Mouse (Mus musculus) testis, adult 2 months (tissue): Measurements from ENCODE around the gene Tctex1d1. TPM values are rescaled to one million over a fixed set of nuclear protein-coding genes. Genes with fewer than 3 reads are reported as not detected.

ENCODE experiments used
- H3K27ac ChIP-seq: fragments of 200-500 bp; 2 replicates; pipeline ENCODE4 v1.5.1; 2012; ENCODE audit warnings: low read depth, low read length; ENCODE audit not compliant: control insufficient read depth, insufficient read depth
- H3K27me3 ChIP-seq: fragments of 200-500 bp; 2 replicates; pipeline ENCODE4 v1.6.1; 2012; ENCODE audit warnings: mild to moderate bottlenecking, low read length, moderate library complexity; ENCODE audit not compliant: control insufficient read depth, insufficient read depth
- H3K36me3 ChIP-seq: fragments of 200-500 bp; 2 replicates; pipeline ENCODE4 v1.6.1; 2012; ENCODE audit warnings: mild to moderate bottlenecking, low read length; ENCODE audit not compliant: control insufficient read depth, insufficient read depth
- H3K4me1 ChIP-seq: fragments of 200-500 bp; 2 replicates; pipeline ENCODE4 v1.6.1; 2012; ENCODE audit warnings: low read length; ENCODE audit not compliant: control insufficient read depth, insufficient read depth
- H3K4me3 ChIP-seq: fragments of 200-500 bp; 2 replicates; pipeline ENCODE4 v1.5.1; 2012; ENCODE audit warnings: low read depth, mild to moderate bottlenecking, low read length, moderate library complexity, mixed read lengths; ENCODE audit not compliant: control insufficient read depth
- CTCF ChIP-seq: fragments of 200-500 bp; IDR thresholded peaks from 2 replicates; pipeline ENCODE4 v1.5.1; 2012; ENCODE audit warnings: low read depth, mild to moderate bottlenecking, inconsistent platforms, low read length, moderate library complexity; ENCODE audit not compliant: control insufficient read depth, insufficient read depth, insufficient replicate concordance
- POLR2A ChIP-seq: fragments of 200-500 bp; IDR thresholded peaks from 2 replicates; pipeline ENCODE4 v1.6.1; 2012; ENCODE audit warnings: low read depth, mild to moderate bottlenecking, inconsistent platforms, low read length, moderate library complexity; ENCODE audit not compliant: control insufficient read depth
- polyA plus RNA-seq: library from polyadenylated mRNA; depleted of rRNA; stranded (reverse); fragments of >200 nt; gene quantifications from 2 replicates; pipeline ENCODE4 v1.2.3, GENCODE M21; 2012

Gene Tctex1d1
- polyA plus RNA-seq, 1 experiment = 417 TPM

GRCm38 (mm10) chr4:102977778-102978321, 556 bp upstream of the Tctex1d1 start:
- TF ChIP-seq POLR2A (no peak), CTCF (no peak)
- no peak overlapping the region for H3K27ac ChIP-seq
- H3K36me3 ChIP-seq = no peaks in the 10 kb centered on the region
- no peak overlapping the region for H3K4me3 ChIP-seq
- no peaks in the 10 kb centered on the region; the same call in 1 of the 2 replicates for H3K4me1 ChIP-seq
- H3K27me3 ChIP-seq = no peaks in the 10 kb centered on the region

- Histone ChIP-seq H3K27me3 (no peaks in the 10 kb centered on the region), H3K4me1 (no peaks in the 10 kb centered on the region; the same call in 1 of the 2 replicates), H3K4me3 (no peak overlapping the region), H3K27ac (no peak overlapping the region), H3K36me3 (no peaks in the 10 kb centered on the region)
- TF ChIP-seq CTCF = no peak
- no peak for TF ChIP-seq POLR2A
Measured at GRCm38 (mm10) chr4:102979385-102979784, 979 bp downstream of the Tctex1d1 start.

- H3K27ac ChIP-seq = no peak overlapping the region
- no peak overlapping the region for H3K4me3 ChIP-seq
- peaks cover 2% of the 10 kb centered on the region for H3K4me1 ChIP-seq
- H3K27me3 ChIP-seq = no peaks in the 10 kb centered on the region
- no peaks in the 10 kb centered on the region for H3K36me3 ChIP-seq
- TF ChIP-seq POLR2A (no peak), CTCF (no peak)
Measured at GRCm38 (mm10) chr4:102981709-102982108, 3.3 kb downstream of the Tctex1d1 start.

DNA sequence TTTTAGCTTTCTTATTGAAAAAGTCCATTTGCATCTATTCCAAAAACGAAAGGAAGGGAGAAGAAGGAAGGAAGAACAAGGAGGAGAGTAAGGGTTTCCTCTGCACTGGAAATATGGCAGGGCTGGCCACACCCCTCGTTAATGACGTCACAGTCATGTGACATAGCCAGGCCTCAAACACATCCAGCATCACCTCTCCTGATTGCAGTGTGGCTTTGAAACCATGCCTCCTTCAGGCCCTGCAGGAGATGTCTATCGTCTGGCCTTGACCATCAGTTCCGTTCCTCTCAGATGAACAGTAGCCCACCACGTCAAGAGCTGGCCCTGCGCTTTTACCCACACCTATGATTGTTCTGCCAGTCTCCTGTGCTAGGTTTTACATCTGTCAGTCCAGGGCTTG, 7.8 kb downstream of the Tctex1d1 start:
- peaks cover 2% of the 10 kb centered on the region for H3K4me1 ChIP-seq

DNA sequence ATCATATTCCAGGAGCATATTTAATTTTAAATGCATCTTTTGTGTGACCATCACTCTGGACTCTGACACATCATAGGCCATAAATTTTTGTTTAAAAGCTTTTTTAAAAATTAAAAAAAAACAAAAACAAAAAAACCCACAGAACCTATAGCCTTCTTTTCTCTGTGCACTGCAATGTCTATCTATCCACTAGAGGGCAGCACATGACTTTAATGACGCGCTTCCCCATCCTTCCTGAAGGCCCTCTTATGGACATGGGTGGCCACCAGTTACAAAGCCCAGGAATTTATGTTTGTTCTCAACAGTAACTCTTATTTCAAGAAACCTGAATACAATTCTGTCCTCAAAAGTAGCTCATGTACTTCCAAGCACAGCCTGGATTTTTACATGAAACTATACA, 8.5 kb downstream of the Tctex1d1 start:
- Histone ChIP-seq H3K27ac (no peak overlapping the region), H3K27me3 (no peaks in the 10 kb centered on the region), H3K4me3 (peak overlapping the region; percentile 53), H3K36me3 (no peaks in the 10 kb centered on the region), H3K4me1 (peaks cover 2% of the 10 kb centered on the region)
- peak; percentile 22; the same call in 1 of the 2 replicates for TF ChIP-seq CTCF
- TF ChIP-seq POLR2A = no peak

More for the DNA sequence above, 7.8 kb downstream of the Tctex1d1 start:
- Histone ChIP-seq H3K27me3 (no peaks in the 10 kb centered on the region), H3K4me3 (peak overlapping the region; percentile 94), H3K36me3 (no peaks in the 10 kb centered on the region), H3K27ac (0 out of 2 replicates have a peak overlapping the region, but pooled peaks have one; percentile 36)
- TF ChIP-seq CTCF = no peak
- peak; percentile 79; the same call in 1 of the 2 replicates for TF ChIP-seq POLR2A

GRCm38 (mm10) chr4:102987325-102987724, 8.9 kb downstream of the Tctex1d1 start:
- peaks cover 2% of the 10 kb centered on the region for H3K4me1 ChIP-seq
- H3K27ac ChIP-seq = no peak overlapping the region
- no peaks in the 10 kb centered on the region for H3K36me3 ChIP-seq
- H3K4me3 ChIP-seq = peak overlapping the region; percentile 62
- no peaks in the 10 kb centered on the region for H3K27me3 ChIP-seq
- TF ChIP-seq POLR2A = no peak
- TF ChIP-seq CTCF = no peak

GRCm38 (mm10) chr4:102987756-102988155, 9.3 kb downstream of the Tctex1d1 start:
- Histone ChIP-seq H3K36me3 (no peaks in the 10 kb centered on the region), H3K4me1 (peaks cover 2% of the 10 kb centered on the region), H3K27ac (no peak overlapping the region), H3K4me3 (peak overlapping the region; percentile 24; the same call in 1 of the 2 replicates), H3K27me3 (no peaks in the 10 kb centered on the region)
- no peak for TF ChIP-seq POLR2A
- no peak for TF ChIP-seq CTCF
